Mouse (Mus musculus): ENCODE data around the gene 1700028P14Rik. TPM values are rescaled to one million over a fixed set of nuclear protein-coding genes. Genes with fewer than 3 reads are reported as not detected.
"Not testable (repeated sequence)": the region's sequence is repeated elsewhere in the genome, so short reads cannot be mapped to it uniquely, and the experiment has no call there.

1700028P14Rik gene
- 0.22 and 0.24 TPM in 2 replicates for polyA plus RNA-seq (2016; fragmentation: Nextera tagmentation; extraction: Ambion mirVana)

DNA sequence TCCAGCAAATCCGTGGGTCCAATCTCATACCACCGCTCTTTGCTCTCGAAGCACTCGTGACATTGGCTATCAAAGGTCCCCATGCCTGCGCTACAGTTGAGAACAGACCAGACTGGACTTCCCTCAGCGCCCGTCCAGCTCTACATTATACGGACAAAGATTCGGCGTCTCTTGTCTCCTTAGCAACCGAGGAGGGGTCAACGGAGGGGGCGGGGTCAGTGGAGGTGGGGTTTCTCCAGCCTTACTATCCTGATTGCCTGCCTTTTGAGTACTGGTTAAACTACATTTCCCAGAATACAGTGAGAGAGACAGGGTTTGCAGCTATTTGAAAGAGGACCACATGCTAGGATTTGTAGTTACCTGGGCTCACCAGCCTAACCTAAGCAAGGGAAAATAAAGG is at the start of gene 1700028P14Rik:
Gene 1700028P14Rik (minus strand): TSS at position 169 of the 400 bp plus-strand sequence.
- Histone ChIP-seq H3K4me1 (peaks cover 8% of the 10 kb centered on the region), H3K27me3 (replicated peaks; ENCODE audit: low read depth, poor library complexity, severe bottlenecking) (peaks cover 11% of the 10 kb centered on the region), H3K9me3 (no peaks in the 10 kb centered on the region), H3K4me3 (peak within 1 kb of the TSS; percentile 48), H3K36me3 (replicated peaks) (no peaks in the 10 kb centered on the region), H3K27ac (replicated peaks) (no peak within 1 kb of the TSS)
- 6% methylated on average over 13 of the region's 13 CpGs for WGBS
- peak; percentile 84 for DNase-seq (ENCODE audit: low spot score)

DNA sequence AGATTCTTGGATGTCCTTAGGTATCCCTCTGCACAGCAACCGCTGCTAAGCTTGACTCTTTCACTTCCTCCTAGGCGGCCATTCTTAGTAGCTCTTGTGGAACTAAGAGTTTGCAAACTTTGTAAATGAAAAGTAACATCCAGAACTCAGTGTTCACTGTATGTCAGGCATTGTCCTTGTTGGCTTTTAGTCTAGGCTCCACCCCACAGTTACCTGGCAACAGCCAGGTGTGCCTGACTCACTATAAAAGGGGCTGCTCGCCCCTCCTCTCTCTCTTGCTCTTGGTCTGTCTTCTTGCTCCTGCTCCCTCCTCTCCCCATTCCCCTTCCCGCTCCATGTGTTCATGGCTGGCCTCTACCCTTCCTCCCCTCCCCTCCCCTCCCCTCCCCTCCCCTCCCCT is 46.5 kb upstream of the 1700028P14Rik start:
- WGBS = 89% methylated on average over 4 of the region's 4 CpGs
- DNase-seq (ENCODE audit: low spot score) = no peak

GRCm38 (mm10) chr19:23698366-23698765 is 45.8 kb upstream of the 1700028P14Rik start:
- Histone ChIP-seq H3K27ac (replicated peaks) (no peak overlapping the region), H3K27me3 (replicated peaks; ENCODE audit: low read depth, poor library complexity, severe bottlenecking) (no peaks in the 10 kb centered on the region), H3K4me3 (no peak overlapping the region), H3K9me3 (no peaks in the 10 kb centered on the region), H3K4me1 (no peaks in the 10 kb centered on the region), H3K36me3 (replicated peaks) (peaks cover 90% of the 10 kb centered on the region)
- DNase-seq (ENCODE audit: low spot score) = no peak
- WGBS = 83% methylated on average over 7 of the region's 7 CpGs

More for the DNA sequence above, 46.5 kb upstream of the 1700028P14Rik start:
- H3K27ac ChIP-seq (replicated peaks) = no peak overlapping the region
- H3K36me3 ChIP-seq (replicated peaks) = peaks cover 92% of the 10 kb centered on the region
- no peaks in the 10 kb centered on the region for H3K27me3 ChIP-seq (replicated peaks; ENCODE audit: low read depth, poor library complexity, severe bottlenecking)
- H3K9me3 ChIP-seq = no peaks in the 10 kb centered on the region
- no peaks in the 10 kb centered on the region for H3K4me1 ChIP-seq
- no peak overlapping the region for H3K4me3 ChIP-seq

GRCm38 (mm10) chr19:23697861-23698260 is 45.2 kb upstream of the 1700028P14Rik start:
- 84% methylated on average over 8 of the region's 8 CpGs for WGBS
- Histone ChIP-seq H3K4me1 (no peaks in the 10 kb centered on the region), H3K27ac (replicated peaks) (no peak overlapping the region), H3K27me3 (replicated peaks; ENCODE audit: low read depth, poor library complexity, severe bottlenecking) (no peaks in the 10 kb centered on the region), H3K4me3 (no peak overlapping the region), H3K36me3 (replicated peaks) (peaks cover 85% of the 10 kb centered on the region), H3K9me3 (no peaks in the 10 kb centered on the region)
- no peak for DNase-seq (ENCODE audit: low spot score)

GRCm38 (mm10) chr19:23694344-23694743 is 41.7 kb upstream of the 1700028P14Rik start:
- no peaks in the 10 kb centered on the region for H3K9me3 ChIP-seq
- no peak for DNase-seq (ENCODE audit: low spot score)
- no peak overlapping the region for H3K27ac ChIP-seq (replicated peaks)
- H3K36me3 ChIP-seq (replicated peaks) = peaks cover 54% of the 10 kb centered on the region
- no peak overlapping the region for H3K4me3 ChIP-seq
- H3K27me3 ChIP-seq (replicated peaks; ENCODE audit: low read depth, poor library complexity, severe bottlenecking) = no peaks in the 10 kb centered on the region
- peaks cover 3% of the 10 kb centered on the region; the same call in 1 of the 2 replicates for H3K4me1 ChIP-seq
- WGBS = 88% methylated on average over 4 of the region's 4 CpGs

- H3K36me3 ChIP-seq (replicated peaks) = no peaks in the 10 kb centered on the region
- WGBS = 17% methylated on average over 4 of the region's 4 CpGs
These were observed 35.9 kb upstream of the 1700028P14Rik start for GRCm38 (mm10) chr19:23688421-23688946.

DNA sequence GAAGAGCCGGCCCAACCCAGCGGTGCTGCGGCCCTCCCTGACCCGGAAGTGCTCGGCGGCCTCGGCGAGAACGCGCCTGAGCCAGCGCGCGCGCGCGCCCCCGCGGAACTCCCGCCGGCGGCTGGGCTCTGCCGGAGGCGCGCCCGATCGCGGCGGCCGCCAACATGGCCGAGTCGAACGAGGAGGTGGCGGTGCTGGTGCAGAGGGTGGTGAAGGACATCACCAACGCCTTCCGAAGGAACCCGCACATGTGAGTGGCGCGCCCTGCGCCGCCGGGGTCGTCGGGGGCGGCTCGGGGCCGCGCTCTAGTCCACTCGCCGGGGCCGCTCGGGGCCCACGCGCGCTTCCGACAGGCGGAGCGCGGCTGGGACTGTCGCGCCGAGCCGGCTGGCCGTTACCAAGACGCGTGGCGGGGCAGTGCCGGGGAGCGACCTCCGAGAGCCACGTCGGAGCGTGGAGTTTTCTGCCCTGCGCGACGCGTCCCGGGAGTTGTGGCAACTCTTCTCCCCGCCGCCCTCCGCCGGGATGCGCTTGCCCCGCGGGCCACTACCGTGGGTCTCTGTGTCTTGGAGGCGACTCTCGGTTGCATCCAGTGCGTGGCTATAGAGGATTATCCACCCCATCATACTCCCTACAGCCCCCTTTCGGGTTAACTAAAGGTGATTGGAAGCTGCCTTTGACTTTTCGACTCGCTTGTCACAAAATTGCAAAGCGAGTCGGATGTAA is 34.8 kb upstream of the 1700028P14Rik start, which contains the start of gene Ptar1:
Gene Ptar1 (plus strand): TSS at position 134 of the 726 bp plus-strand sequence.
- Histone ChIP-seq H3K36me3 (replicated peaks) (no peaks in the 10 kb centered on the region), H3K27ac (replicated peaks) (peak within 1 kb of the TSS; percentile 99), H3K4me1 (peaks cover 18% of the 10 kb centered on the region), H3K4me3 (peak within 1 kb of the TSS; percentile 88), H3K27me3 (replicated peaks; ENCODE audit: low read depth, poor library complexity, severe bottlenecking) (no peaks in the 10 kb centered on the region), H3K9me3 (no peaks in the 10 kb centered on the region)
- peak; percentile 94 for DNase-seq (ENCODE audit: low spot score)
- WGBS = under 1% methylated on average over 93 of the region's 93 CpGs

More at GRCm38 (mm10) chr19:23688421-23688946, 35.9 kb upstream of the 1700028P14Rik start:
- Histone ChIP-seq H3K27ac (replicated peaks) (peak overlapping the region; percentile 99), H3K27me3 (replicated peaks; ENCODE audit: low read depth, poor library complexity, severe bottlenecking) (no peaks in the 10 kb centered on the region), H3K9me3 (no peaks in the 10 kb centered on the region), H3K4me1 (peaks cover 18% of the 10 kb centered on the region), H3K4me3 (peak overlapping the region; percentile 88)
- peak; percentile 55 for DNase-seq (ENCODE audit: low spot score)

- no peak for DNase-seq (ENCODE audit: low spot score)
- Histone ChIP-seq H3K4me1 (peaks cover 18% of the 10 kb centered on the region), H3K27ac (replicated peaks) (peak overlapping the region; percentile 99), H3K27me3 (replicated peaks; ENCODE audit: low read depth, poor library complexity, severe bottlenecking) (no peaks in the 10 kb centered on the region), H3K36me3 (replicated peaks) (no peaks in the 10 kb centered on the region), H3K9me3 (no peaks in the 10 kb centered on the region), H3K4me3 (peak overlapping the region; percentile 88)
- WGBS = 3% methylated on average over 14 of the region's 14 CpGs
These were observed 34.3 kb upstream of the 1700028P14Rik start for GRCm38 (mm10) chr19:23686962-23687295.

DNA sequence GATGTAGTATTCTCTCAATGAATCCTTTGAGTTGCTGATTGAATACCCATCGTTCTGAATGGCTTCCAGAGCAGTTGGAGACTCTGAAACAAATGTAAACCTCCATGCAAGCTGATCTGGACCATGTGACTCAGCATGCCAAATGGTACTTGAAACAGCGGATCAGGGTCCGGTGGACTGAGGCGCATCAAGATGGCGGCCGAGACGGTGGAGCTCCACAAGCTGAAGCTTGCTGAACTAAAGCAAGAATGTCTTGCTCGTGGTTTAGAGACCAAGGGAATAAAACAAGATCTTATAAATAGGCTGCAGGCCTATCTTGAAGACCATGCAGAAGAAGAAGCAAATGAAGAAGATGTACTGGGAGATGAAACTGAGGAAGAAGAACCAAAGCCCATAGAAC is 23.0 kb upstream of the 1700028P14Rik start:
- H3K27ac ChIP-seq (replicated peaks); H3K27me3 ChIP-seq (replicated peaks; ENCODE audit: low read depth, poor library complexity, severe bottlenecking); H3K9me3 ChIP-seq; DNase-seq (ENCODE audit: low spot score); H3K36me3 ChIP-seq (replicated peaks); H3K4me3 ChIP-seq; H3K4me1 ChIP-seq: not testable (repeated sequence)
- 92% methylated on average over 8 of the region's 8 CpGs for WGBS

DNA sequence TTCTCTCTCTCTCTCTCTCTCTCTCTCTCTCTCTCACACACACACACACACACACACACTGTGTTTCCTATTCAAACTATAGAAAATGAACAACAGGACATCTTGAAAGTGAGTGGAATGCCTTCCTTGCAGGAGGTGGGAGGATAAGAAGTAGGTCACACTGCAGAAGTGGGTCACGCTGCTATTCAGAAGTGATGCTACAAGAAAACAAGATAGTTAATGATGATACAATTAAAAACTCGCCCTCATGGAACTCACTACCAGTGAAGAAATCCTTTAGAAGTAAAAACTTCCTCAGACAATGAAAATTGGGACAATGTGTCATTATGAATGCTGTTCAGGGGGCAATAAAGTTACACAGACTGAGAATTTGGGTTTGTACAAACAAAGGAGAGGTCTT is 20.4 kb upstream of the 1700028P14Rik start:
- H3K4me1 ChIP-seq = no peaks in the 10 kb centered on the region
- no peaks in the 10 kb centered on the region for H3K9me3 ChIP-seq
- WGBS = 59% methylated on average over 2 of the region's 2 CpGs
- H3K27ac ChIP-seq (replicated peaks) = no peak overlapping the region
- H3K4me3 ChIP-seq = no peak overlapping the region
- no peaks in the 10 kb centered on the region for H3K36me3 ChIP-seq (replicated peaks)
- DNase-seq (ENCODE audit: low spot score) = no peak
- no peaks in the 10 kb centered on the region for H3K27me3 ChIP-seq (replicated peaks; ENCODE audit: low read depth, poor library complexity, severe bottlenecking)

GRCm38 (mm10) chr19:23668142-23668655 is 15.6 kb upstream of the 1700028P14Rik start:
- WGBS = 61% methylated on average over 6 of the region's 6 CpGs
- Histone ChIP-seq H3K4me3 (no peak overlapping the region), H3K27ac (replicated peaks) (no peak overlapping the region), H3K27me3 (replicated peaks; ENCODE audit: low read depth, poor library complexity, severe bottlenecking) (no peaks in the 10 kb centered on the region), H3K36me3 (replicated peaks) (no peaks in the 10 kb centered on the region), H3K4me1 (peaks cover 5% of the 10 kb centered on the region), H3K9me3 (no peaks in the 10 kb centered on the region)
- DNase-seq (ENCODE audit: low spot score) = no peak

GRCm38 (mm10) chr19:23664083-23664482 is 11.5 kb upstream of the 1700028P14Rik start:
- H3K27ac ChIP-seq (replicated peaks) = no peak overlapping the region
- H3K36me3 ChIP-seq (replicated peaks) = no peaks in the 10 kb centered on the region
- H3K27me3 ChIP-seq (replicated peaks; ENCODE audit: low read depth, poor library complexity, severe bottlenecking) = no peaks in the 10 kb centered on the region
- no peaks in the 10 kb centered on the region for H3K9me3 ChIP-seq
- WGBS = 90% methylated on average over 7 of the region's 7 CpGs
- H3K4me1 ChIP-seq = peaks cover 5% of the 10 kb centered on the region
- DNase-seq (ENCODE audit: low spot score) = no peak
- no peak overlapping the region for H3K4me3 ChIP-seq

DNA sequence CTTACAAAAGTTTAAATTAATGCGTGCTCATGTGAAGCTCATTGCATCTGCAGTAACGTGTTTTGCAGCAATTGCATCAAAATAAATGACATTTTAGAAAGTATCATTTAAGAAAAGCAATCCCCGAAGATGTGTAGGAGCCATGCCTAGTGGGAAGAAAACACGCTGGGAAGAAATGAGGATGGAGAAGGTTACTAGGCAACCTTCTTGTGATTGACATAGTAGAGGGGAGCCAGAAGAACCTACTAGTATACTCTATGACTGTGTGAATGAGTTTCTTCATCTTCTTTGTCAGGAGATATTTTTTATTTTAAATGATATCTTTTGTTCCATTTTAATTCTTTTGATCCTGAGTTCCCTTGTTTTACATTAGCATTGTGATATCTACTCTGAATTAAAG is 5.7 kb upstream of the 1700028P14Rik start:
- no peak for DNase-seq (ENCODE audit: low spot score)
- WGBS = 86% methylated on average over 4 of the region's 4 CpGs
- H3K27ac ChIP-seq (replicated peaks) = no peak overlapping the region
- H3K4me1 ChIP-seq = no peaks in the 10 kb centered on the region
- H3K36me3 ChIP-seq (replicated peaks) = no peaks in the 10 kb centered on the region
- H3K9me3 ChIP-seq = no peaks in the 10 kb centered on the region
- no peak overlapping the region for H3K4me3 ChIP-seq
- no peaks in the 10 kb centered on the region for H3K27me3 ChIP-seq (replicated peaks; ENCODE audit: low read depth, poor library complexity, severe bottlenecking)
